Mouse (Mus musculus) lung, adult 2 months (tissue): ENCODE data around the gene Hist2h3b.

Experiments used
- CTCF ChIP-seq: fragments of 200-500 bp; IDR thresholded peaks from 2 replicates; pipeline ENCODE4 v1.5.1; 2011; ENCODE audit warnings: mild to moderate bottlenecking, low read length, control low read depth; ENCODE audit not compliant: insufficient read depth
- POLR2A ChIP-seq: fragments of 200-500 bp; IDR thresholded peaks from 2 replicates; pipeline ENCODE4 v1.6.1; 2011; ENCODE audit warnings: low read depth, mild to moderate bottlenecking, control low read depth, low read length, borderline replicate concordance; ENCODE audit errors: extremely low read depth

DNA sequence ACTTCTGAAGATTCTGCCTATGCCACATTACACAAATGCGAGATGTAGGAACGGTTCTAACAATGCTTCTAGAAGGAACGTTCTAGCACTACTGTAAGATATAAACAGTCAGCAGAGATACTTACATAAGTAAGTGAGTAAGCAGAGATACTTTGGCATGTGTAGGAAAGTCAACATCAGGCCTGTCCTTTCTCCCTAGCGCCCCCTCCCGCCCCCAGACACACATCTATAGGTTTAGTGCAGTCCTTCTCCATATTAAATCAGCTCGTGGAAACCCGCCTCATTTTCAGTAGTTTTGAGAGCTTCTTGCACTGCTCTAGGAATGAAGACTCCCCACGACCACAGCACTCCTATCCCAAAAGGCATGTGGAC is 9.0 kb downstream of the Hist2h3b start:
- TF ChIP-seq CTCF (no peak), POLR2A (no peak)
